Mouse (Mus musculus): ENCODE data around the gene Emx2. TPM values are rescaled to one million over a fixed set of nuclear protein-coding genes. Genes with fewer than 3 reads are reported as not detected.

Emx2 gene
- polyA plus RNA-seq (2014; fragmentation: Illumina TruSeq; extraction: RNeasy Lipid Tissue Mini Kit (QIAGEN cat#74804); ENCODE audit: low replicate concordance): not detected

DNA sequence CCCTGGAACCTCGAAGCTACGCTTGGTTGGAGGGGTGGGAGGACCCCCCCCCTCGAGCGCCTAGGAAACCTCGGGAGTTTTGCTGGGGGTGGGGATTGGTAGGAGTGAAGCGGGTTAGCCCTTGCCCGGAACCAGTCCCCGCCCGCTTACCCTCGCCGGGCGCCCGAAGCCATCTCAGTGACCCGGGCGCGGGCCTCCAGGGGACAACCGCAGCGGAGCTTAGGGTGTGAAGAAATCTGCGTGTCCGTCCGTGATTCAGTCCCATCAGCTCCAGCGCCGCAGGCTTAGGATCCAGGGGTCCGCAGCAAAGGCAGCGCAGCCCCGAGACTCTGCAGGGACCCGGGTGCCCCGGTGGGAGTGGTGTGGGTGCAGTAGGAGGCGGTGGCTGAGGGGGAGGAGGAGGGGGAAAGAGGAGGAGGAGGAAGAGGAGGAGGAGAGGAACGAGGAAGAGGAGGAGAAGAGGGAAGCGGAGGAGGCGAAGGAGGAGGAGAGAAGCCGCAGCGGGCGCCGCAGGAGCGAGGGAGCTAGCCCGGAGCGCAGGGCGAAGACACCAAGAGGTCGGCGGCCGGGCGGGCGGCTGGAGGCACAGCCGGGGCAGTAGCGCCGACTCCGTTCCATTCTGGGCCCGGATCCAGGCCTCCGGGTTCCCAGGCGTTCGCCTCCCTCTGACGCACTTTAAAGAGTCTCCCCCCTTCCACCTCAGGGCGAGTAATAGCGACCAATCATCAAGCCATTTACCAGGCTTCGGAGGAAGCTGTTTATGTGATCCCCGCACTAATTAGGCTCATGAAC is at the start of gene Emx2:
Gene Emx2 (plus strand): TSS at position 422 of the 792 bp plus-strand sequence.

Other genes with a start within 250 kb of the Emx2 start
- gene Kcnk18, start 239.2 kb upstream of the Emx2 start, polyA plus RNA-seq (2014; fragmentation: Illumina TruSeq; extraction: RNeasy Lipid Tissue Mini Kit (QIAGEN cat#74804); ENCODE audit: low replicate concordance): not detected
- 2.7 TPM for gene Slc18a2, start 197.5 kb upstream of the Emx2 start, polyA plus RNA-seq (2014; fragmentation: Illumina TruSeq; extraction: RNeasy Lipid Tissue Mini Kit (QIAGEN cat#74804); ENCODE audit: low replicate concordance)
- not detected for gene Rps12-ps3, start 136.1 kb upstream of the Emx2 start, polyA plus RNA-seq (2014; fragmentation: Illumina TruSeq; extraction: RNeasy Lipid Tissue Mini Kit (QIAGEN cat#74804); ENCODE audit: low replicate concordance)
- 85.4 TPM for gene Pdzd8, start 112.6 kb upstream of the Emx2 start, polyA plus RNA-seq (2014; fragmentation: Illumina TruSeq; extraction: RNeasy Lipid Tissue Mini Kit (QIAGEN cat#74804); ENCODE audit: low replicate concordance)

Measured in small intestine, adult 10 weeks (tissue).